Mouse (Mus musculus) heart, adult 9 months (tissue): ENCODE measurements around the gene Krt2.

Source experiments
- DNase-seq, 2 experiments: peaks; one replicate each; pipeline ENCODE4 v3.0.0; 2022; ENCODE audit warnings: low spot score in 2 of 2

The Krt2 gene

GRCm38 (mm10) chr15:101817875-101818274 lies at the start of gene Krt2:
Gene Krt2 (minus strand): TSS chr15:101818169.
- DNase-seq, result no peak

- DNase-seq, result no peak
These were observed 48.8 kb upstream of the Krt2 start for GRCm38 (mm10) chr15:101866754-101867153.

- DNase-seq, result no peak
These were observed 42.6 kb upstream of the Krt2 start for GRCm38 (mm10) chr15:101860421-101861130.

GRCm38 (mm10) chr15:101859735-101860170 lies 41.8 kb upstream of the Krt2 start:
- DNase-seq, result no peak

GRCm38 (mm10) chr15:101858673-101859425 lies 40.9 kb upstream of the Krt2 start:
- DNase-seq, result no peak

- DNase-seq, result no peak
These were observed 38.7 kb upstream of the Krt2 start for GRCm38 (mm10) chr15:101856696-101857095.

GRCm38 (mm10) chr15:101855732-101856131 lies 37.8 kb upstream of the Krt2 start:
- DNase-seq, result no peak

GRCm38 (mm10) chr15:101854294-101854693 lies 36.3 kb upstream of the Krt2 start:
- no peak for DNase-seq

- DNase-seq, result no peak
These were observed 34.6 kb upstream of the Krt2 start for GRCm38 (mm10) chr15:101852571-101852970.

GRCm38 (mm10) chr15:101850694-101851093 lies 32.7 kb upstream of the Krt2 start, which contains the start of gene Krt1:
Gene Krt1 (minus strand): TSS chr15:101850794.
- no peak for DNase-seq

- DNase-seq, result no peak
These were observed 28.0 kb upstream of the Krt2 start for GRCm38 (mm10) chr15:101845971-101846403.

- no peak for DNase-seq
These were observed 25.2 kb upstream of the Krt2 start for GRCm38 (mm10) chr15:101843192-101843591.

GRCm38 (mm10) chr15:101834784-101835328 lies 16.9 kb upstream of the Krt2 start:
- no peak for DNase-seq

GRCm38 (mm10) chr15:101833131-101833530 lies 15.2 kb upstream of the Krt2 start:
- no peak for DNase-seq

GRCm38 (mm10) chr15:101829441-101829840 lies 11.5 kb upstream of the Krt2 start:
- DNase-seq, result no peak

GRCm38 (mm10) chr15:101821786-101822185 lies 3.8 kb upstream of the Krt2 start:
- DNase-seq, result no peak

- no peak for DNase-seq
These were observed 14.7 kb downstream of the Krt2 start for GRCm38 (mm10) chr15:101803052-101803822.

- no peak for DNase-seq
These were observed 15.6 kb downstream of the Krt2 start, which contains the start of gene Krt73 for GRCm38 (mm10) chr15:101802296-101802835. Gene Krt73 (minus strand): TSS chr15:101802346.

- DNase-seq, result no peak
These were observed 27.1 kb downstream of the Krt2 start for GRCm38 (mm10) chr15:101790867-101791266.

GRCm38 (mm10) chr15:101786360-101786759 lies 31.6 kb downstream of the Krt2 start, which contains the start of gene Krt72:
Gene Krt72 (minus strand): TSS chr15:101786460.
- DNase-seq, result no peak

- no peak for DNase-seq
These were observed 44.5 kb downstream of the Krt2 start for GRCm38 (mm10) chr15:101773420-101773819.
